Mouse (Mus musculus) embryonic facial prominence, embryonic 10.5 days (tissue): ENCODE results near the gene Otx2. TPM values are rescaled to one million over a fixed set of nuclear protein-coding genes. Genes with fewer than 3 reads are reported as not detected.

Source experiments
- DNase-seq: peaks from one replicate; pipeline ENCODE4 v3.0.0-alpha.2; 2017; ENCODE audit warnings: low spot score
- H3K27ac ChIP-seq: fragments of 300-500 bp; sonication (generic); replicated peaks from 2 replicates; pipeline ENCODE4 v1.5.1; 2016; ENCODE audit warnings: mild to moderate bottlenecking
- H3K27me3 ChIP-seq: fragments of 300-500 bp; sonication (generic); replicated peaks from 2 replicates; pipeline ENCODE4 v1.6.1; 2016; ENCODE audit warnings: low read depth, mild to moderate bottlenecking; ENCODE audit not compliant: poor library complexity, severe bottlenecking
- H3K36me3 ChIP-seq: fragments of 300-500 bp; sonication (generic); replicated peaks from 2 replicates; pipeline ENCODE4 v1.6.1; 2016; ENCODE audit warnings: mild to moderate bottlenecking, moderate library complexity
- H3K4me1 ChIP-seq: fragments of 300-500 bp; sonication (generic); 2 replicates; pipeline ENCODE4 v1.6.1; 2016
- H3K4me3 ChIP-seq: fragments of 300-500 bp; sonication (generic); 2 replicates; pipeline ENCODE4 v1.5.1; 2016; ENCODE audit warnings: mild to moderate bottlenecking, moderate library complexity
- H3K9me3 ChIP-seq: fragments of 300-500 bp; sonication (generic); 2 replicates; pipeline ENCODE4 v1.6.1; 2016; ENCODE audit warnings: mild to moderate bottlenecking
- WGBS: fragments of 180-500 bp; shearing (Covaris S2); methylation state at CpG from one replicate; pipeline ENCODE4 v1.1.7; 2016; 5-methylcytosine and 5-hydroxymethylcytosine counted together
- polyA plus RNA-seq: library from polyadenylated mRNA; unstranded; fragments of >200 nt; fragmentation: Nextera tagmentation; extraction: Ambion mirVana; gene quantifications from 2 replicates; pipeline ENCODE4 v1.2.1, GENCODE M21; 2016

Otx2 gene
- polyA plus RNA-seq, 1 experiment from 2014 or later: 15.2 TPM

DNA sequence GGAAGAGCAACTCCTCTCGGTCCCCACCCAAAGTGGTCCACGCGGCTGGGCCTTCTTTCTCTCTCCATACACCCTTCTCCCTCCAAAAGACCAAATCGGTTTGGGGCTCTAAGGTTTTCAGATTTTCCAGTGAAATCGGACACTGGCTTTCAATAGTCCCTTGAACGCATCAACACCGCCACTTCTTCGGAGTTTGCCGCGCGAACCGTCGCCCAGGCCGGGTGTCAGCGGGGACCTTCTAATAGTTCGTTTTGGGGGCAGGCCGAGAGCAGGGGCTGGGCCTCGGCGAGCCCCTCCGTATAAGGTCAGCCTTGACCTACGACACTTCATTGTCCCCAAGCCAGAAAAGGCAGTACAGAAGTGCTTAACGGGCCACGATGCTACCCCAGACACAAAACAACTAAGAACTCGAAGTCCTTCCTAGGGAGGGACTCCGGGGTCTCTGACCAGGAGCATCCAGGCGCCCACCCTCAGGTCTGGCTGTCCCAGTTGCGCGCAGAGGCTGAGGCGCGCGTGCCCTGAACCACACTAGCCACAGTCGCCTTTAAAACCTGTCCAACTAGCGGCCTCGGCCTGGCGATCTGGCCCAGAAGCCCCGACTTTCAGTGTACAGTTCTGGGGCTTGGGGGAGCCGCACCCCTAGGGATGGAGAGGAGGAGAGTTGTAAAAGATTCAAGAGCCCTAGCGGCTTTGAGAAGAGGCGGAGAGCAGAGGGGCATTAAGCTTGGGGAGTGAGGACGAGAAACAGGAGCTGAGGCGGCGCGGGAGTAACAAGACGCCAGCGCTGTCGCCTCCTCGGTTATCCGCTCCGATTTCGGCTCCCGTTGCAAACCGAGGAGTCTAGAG lies 7.6 kb downstream of the Otx2 start:
- DNase-seq: peak; percentile 74
- under 1% methylated on average over 52 of the region's 52 CpGs for WGBS
- H3K4me3 ChIP-seq: peak overlapping the region; percentile 54
- peak overlapping the region; percentile 81 for H3K27ac ChIP-seq
- peaks cover 100% of the 10 kb centered on the region for H3K27me3 ChIP-seq
- no peaks in the 10 kb centered on the region for H3K9me3 ChIP-seq
- H3K36me3 ChIP-seq: no peaks in the 10 kb centered on the region
- peaks cover 37% of the 10 kb centered on the region for H3K4me1 ChIP-seq

DNA sequence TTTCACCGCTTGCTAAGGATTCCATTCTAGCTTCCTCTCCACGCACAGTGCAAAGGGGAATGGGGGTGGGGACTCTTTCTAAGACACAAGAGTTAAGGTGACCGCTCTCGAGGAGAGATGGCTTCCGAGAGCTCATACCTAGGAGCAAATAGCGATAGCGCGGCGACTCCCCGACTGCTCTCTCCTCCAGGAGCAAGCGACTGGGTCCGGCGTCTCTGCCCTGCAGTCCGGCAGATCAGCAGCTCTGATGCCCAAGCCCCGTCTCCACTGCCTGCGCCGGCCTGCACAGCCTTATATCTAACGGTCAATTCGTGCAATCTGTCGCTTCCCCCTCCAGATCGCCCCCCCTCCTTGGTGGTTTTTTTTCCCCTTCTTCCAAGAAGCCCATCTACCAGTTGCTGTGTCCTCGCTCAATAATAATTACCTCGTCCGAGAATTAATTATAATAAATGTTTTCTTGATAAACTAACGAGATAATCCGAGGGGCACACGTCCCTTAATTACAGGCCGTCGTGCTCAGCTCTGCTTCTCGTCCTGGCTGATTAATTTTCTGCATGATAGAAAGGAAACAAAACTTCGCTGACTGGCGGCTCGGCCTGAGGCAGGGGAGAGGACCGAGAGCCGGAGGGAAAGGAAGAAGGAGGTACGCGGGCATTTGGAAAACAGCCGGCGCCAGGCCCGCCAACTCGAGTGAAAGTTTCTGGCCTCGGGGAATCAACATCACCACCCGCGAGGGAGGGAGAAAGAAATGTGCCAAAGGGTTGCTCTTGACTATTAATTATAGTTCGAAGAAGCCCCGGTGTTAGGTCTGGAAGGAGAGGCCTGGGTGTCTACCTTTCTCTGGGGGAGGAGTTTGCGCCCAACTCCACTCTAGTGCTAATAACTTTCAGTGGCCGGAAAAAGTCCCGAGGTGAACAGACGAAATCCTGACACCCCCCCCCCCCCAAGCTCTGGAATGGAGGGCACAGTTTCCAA lies 8.5 kb downstream of the Otx2 start:
- Histone ChIP-seq H3K27me3 (peaks cover 100% of the 10 kb centered on the region), H3K9me3 (no peaks in the 10 kb centered on the region), H3K4me3 (peak overlapping the region; percentile 54), H3K27ac (peak overlapping the region; percentile 81), H3K36me3 (no peaks in the 10 kb centered on the region), H3K4me1 (peaks cover 37% of the 10 kb centered on the region)
- DNase-seq: peak; percentile 79
- WGBS: under 1% methylated on average over 50 of the region's 50 CpGs

DNA sequence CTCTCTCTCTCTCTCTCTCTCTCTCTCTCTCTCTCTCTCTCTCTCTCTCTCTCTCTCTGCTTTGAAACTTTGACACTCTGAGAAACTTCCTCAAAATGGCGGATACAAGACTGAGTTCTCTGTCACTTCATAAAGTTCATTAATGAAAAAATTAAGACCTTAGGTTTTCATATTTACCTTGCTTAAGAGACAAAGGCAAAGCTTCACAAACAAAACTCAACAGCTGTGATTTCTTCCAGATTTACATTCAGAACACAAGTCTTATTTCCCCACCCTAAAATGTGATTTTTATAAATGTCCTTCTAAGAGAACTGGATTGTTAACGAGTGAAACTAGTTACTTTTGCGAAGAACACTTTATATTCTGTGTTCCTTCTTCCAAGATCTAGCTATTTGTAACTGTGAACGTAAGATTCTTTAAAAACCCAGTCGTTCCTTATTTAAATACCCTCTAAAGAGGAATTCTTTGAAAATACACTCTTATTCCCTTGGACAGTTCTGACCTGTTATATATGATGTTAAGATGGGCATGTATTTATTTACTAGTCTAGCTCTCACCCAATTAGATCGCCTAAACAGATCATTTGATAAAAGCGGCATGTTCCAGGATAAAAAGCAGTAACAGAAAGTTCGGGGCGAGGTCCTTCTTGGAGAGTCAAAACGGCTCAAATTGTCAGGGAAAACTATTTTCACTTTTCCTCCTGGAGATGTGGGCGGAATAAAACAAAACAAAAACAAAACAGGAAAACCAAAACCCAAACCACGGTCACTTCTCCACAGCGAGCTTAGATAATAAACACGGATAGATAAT lies 9.4 kb downstream of the Otx2 start:
- H3K36me3 ChIP-seq: no peaks in the 10 kb centered on the region
- H3K4me1 ChIP-seq: peaks cover 37% of the 10 kb centered on the region
- H3K27me3 ChIP-seq: peaks cover 100% of the 10 kb centered on the region
- H3K4me3 ChIP-seq: peak overlapping the region; percentile 54
- H3K27ac ChIP-seq: peak overlapping the region; percentile 81
- 2% methylated on average over 14 of the region's 14 CpGs for WGBS
- H3K9me3 ChIP-seq: no peaks in the 10 kb centered on the region
- no peak for DNase-seq

DNA sequence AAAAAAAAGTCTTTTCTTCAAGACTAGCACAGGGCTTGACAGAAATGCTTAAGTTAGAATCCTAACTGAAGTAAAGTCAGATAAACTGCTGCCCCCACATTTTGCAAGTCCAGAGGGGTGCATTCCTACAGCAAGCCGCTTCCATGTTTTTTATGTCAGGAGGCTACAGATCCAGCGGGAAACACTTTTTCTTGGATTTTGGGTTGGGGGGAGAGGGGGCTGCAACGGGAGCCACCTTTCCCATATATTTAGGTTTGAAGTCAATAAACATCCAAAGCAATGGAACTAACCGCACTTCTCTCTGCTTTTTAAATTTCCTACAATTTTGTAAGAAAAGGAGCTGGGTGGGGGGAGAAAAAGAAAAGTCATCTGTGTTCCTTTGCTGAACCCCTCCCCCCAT lies 10.1 kb downstream of the Otx2 start:
- Histone ChIP-seq H3K9me3 (no peaks in the 10 kb centered on the region), H3K36me3 (no peaks in the 10 kb centered on the region), H3K4me1 (peaks cover 33% of the 10 kb centered on the region), H3K27me3 (peaks cover 100% of the 10 kb centered on the region), H3K27ac (peak overlapping the region; percentile 54), H3K4me3 (peak overlapping the region; percentile 54)
- WGBS: 1% methylated on average over 4 of the region's 4 CpGs
- DNase-seq: no peak

DNA sequence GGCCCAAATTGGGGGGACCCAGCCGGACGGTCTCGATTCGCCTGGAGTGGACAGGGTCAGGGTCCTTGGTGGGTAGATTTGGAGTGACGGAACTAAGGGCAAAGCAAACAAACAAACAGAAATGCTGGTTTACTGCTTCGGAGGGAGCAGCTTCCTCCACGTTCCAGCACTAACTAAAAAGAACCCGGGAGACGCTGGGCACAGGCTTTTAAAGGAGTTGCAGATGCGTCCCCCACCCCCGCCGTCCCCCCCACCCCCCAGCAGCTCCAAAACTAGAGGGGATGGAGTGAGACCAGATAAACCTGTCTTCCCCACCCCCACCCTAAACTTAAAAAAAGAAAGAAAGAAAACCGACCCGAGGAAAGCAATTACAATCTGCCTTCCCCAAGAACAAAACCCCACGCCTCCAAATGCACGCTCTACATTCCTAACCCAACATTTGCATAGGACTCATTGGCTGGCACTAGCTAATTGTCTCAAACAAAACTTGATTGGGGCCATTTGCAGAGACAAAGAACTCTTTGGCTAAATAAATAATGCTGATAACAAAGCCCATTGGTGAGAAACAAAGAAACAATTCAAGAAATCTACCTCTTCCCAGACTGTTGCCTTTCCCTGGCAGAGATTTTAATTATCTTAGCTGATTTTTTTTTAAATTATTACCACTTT lies 10.9 kb downstream of the Otx2 start:
- DNase-seq: no peak
- H3K36me3 ChIP-seq: no peaks in the 10 kb centered on the region
- peak overlapping the region; percentile 70 for H3K27ac ChIP-seq

DNA sequence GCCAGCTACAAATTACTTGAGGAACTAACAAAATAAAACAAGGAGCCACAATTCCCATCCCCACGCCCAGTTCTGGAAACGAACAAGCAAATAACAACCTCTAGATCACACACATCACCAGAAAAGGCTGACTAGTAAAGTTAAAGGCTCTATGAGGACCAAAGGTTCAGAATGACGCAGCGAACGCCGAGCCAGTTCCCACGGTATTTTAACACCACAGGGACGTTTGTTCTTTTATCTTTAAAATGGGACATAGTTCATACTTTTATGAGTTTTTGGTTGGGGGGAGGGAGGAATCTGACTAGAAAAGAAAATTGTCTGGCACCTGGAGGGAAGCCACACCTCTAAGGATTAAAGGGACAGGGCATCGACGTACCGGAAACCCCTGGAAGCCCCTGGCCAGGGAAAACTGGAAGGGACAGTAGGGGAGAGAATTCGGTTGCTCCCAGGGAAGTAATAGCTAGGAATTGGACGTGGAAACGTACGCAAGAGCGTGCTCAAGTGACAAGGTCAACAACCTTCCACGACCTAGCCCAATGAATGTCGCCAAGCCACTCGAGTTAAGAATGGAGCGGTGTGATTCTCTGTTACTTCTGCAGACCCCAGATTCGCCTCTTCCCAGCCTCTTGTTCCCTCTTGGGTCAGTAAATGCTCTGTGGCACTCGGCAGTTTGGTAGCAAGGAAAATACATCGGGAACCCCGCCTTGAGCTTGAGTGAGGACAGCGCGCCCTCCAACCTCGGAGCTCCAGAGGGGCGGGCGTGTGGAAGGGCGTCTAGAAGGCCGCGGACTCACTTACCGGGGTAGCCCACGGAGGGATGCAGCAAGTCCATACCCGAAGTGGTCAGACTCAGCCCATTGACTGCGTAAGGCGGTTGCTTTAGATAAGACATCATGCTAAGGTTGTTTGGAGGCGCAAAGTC lies 11.7 kb downstream of the Otx2 start:
- peak overlapping the region; percentile 54 for H3K4me3 ChIP-seq
- H3K9me3 ChIP-seq: no peaks in the 10 kb centered on the region
- peak; percentile 51 for DNase-seq
- peaks cover 27% of the 10 kb centered on the region for H3K4me1 ChIP-seq
- peak overlapping the region; percentile 70 for H3K27ac ChIP-seq
- WGBS: 7% methylated on average over 38 of the region's 38 CpGs
- no peaks in the 10 kb centered on the region for H3K36me3 ChIP-seq
- peaks cover 100% of the 10 kb centered on the region for H3K27me3 ChIP-seq

More for the DNA sequence above, 10.9 kb downstream of the Otx2 start:
- WGBS: 2% methylated on average over 16 of the region's 16 CpGs
- H3K27me3 ChIP-seq: peaks cover 100% of the 10 kb centered on the region
- H3K4me1 ChIP-seq: peaks cover 27% of the 10 kb centered on the region
- H3K4me3 ChIP-seq: peak overlapping the region; percentile 54
- no peaks in the 10 kb centered on the region for H3K9me3 ChIP-seq

DNA sequence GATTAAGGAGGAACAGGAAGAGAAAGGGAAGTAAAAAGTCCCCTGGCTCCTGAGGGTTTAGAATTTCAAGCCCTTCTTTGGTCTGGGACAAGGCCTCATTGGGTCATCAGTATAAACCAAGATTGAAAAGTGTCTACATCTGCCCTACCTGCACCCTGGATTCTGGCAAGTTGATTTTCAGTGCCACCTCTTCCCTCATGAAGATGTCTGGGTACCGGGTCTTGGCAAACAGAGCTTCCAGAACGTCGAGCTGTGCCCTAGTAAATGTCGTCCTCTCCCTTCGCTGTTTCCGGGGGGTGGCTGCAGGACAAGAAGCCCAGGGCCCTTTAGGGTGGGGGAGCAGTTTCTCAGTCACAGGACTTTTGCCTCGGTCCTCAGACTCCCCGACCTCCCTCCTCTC lies 12.5 kb downstream of the Otx2 start:
- 34% methylated on average over 8 of the region's 8 CpGs for WGBS
- DNase-seq: no peak
- peaks cover 24% of the 10 kb centered on the region for H3K4me1 ChIP-seq
- H3K27me3 ChIP-seq: peaks cover 100% of the 10 kb centered on the region
- peak overlapping the region; percentile 54 for H3K4me3 ChIP-seq
- no peaks in the 10 kb centered on the region for H3K9me3 ChIP-seq
- H3K36me3 ChIP-seq: no peaks in the 10 kb centered on the region
- no peak overlapping the region for H3K27ac ChIP-seq

DNA sequence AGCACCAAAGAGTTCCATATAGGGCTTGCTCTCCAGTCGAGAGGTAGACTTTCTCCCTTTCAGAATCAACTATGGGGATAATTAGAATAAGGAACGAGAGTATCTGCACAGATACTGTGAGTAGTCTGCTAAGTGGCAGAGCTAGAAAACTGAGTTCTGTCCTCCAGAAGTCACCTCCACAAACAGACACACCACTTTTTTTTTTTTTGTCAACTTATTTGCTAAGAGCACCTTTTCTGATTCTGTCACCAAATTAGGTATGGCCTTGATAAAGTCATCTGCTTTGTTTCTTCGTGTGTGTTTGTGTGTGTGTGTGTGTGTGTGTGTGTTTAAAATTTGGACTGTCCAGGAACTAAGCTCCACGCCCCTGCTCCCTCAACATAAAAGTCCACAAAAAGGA lies 13.0 kb downstream of the Otx2 start:
- H3K4me3 ChIP-seq: peak overlapping the region; percentile 54; the same call in 1 of the 2 replicates
- H3K27ac ChIP-seq: no peak overlapping the region
- no peaks in the 10 kb centered on the region for H3K9me3 ChIP-seq
- H3K4me1 ChIP-seq: peaks cover 21% of the 10 kb centered on the region
- no peaks in the 10 kb centered on the region for H3K36me3 ChIP-seq
- no peak for DNase-seq
- peaks cover 100% of the 10 kb centered on the region for H3K27me3 ChIP-seq
- 74% methylated on average over 4 of the region's 4 CpGs for WGBS

DNA sequence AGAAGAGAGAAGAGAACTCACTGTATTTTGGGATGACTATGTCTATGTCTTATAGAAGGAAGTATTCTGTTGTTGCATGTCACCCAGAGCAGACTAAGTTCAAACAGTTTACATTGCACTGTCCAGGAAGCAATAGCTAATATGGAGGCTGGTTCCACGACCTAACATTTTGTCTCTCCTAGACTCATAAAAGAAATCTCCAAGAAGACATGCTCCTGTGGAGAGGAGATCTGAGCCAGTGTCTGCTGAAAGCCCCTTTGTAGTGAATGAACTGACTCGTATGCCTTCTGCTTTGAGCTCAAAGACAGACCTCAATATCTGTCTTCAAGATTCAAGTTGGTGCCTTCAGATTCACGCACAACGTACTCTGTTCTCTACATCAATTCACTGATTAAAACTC lies 14.0 kb downstream of the Otx2 start:
- Histone ChIP-seq H3K27ac (no peak overlapping the region), H3K4me3 (no peak overlapping the region)

DNA sequence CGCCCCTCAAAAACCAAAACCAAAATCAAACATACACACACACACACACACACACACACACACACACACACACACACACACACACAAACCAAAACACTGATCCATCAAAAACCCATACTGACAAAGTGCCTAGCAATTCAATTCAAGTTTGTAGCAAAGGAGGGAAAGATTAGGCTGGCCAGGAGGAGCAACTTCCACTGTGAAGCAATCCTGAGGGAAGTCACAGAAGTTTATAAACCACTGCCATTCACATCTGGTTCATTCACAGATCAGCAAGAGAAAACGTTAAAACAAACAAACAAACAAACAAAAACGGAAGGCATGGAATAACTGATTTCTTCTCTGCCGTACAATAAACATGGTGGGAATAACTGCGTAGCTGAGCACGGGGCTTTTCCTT lies 16.4 kb downstream of the Otx2 start:
- peaks cover 100% of the 10 kb centered on the region for H3K27me3 ChIP-seq
- DNase-seq: no peak
- H3K36me3 ChIP-seq: no peaks in the 10 kb centered on the region
- WGBS: 75% methylated on average over 6 of the region's 6 CpGs
- H3K9me3 ChIP-seq: no peaks in the 10 kb centered on the region
- H3K4me3 ChIP-seq: no peak overlapping the region
- H3K27ac ChIP-seq: no peak overlapping the region
- H3K4me1 ChIP-seq: peaks cover 21% of the 10 kb centered on the region

More for the DNA sequence above, 14.0 kb downstream of the Otx2 start:
- Histone ChIP-seq H3K4me1 (peaks cover 24% of the 10 kb centered on the region), H3K9me3 (no peaks in the 10 kb centered on the region), H3K36me3 (no peaks in the 10 kb centered on the region), H3K27me3 (peaks cover 100% of the 10 kb centered on the region)
- no peak for DNase-seq
- 76% methylated on average over 4 of the region's 4 CpGs for WGBS

DNA sequence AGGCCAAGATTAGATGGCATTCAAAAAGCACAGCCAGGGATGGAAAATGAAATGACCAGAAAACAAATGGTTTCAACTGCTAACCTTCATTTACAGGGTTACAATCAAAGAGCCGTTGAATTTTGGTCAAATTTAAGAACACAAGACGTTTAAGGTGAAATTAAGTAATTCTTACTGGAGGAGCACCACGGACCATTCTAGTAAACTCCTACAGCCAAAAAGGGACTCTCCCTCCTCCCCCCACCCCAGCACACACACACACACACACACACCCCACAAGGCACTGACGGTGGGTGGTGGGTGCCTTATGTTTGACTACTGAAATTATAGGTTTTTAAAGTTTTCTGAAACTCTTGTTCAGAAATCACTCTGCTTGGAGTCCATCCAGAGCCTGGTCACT lies 16.9 kb downstream of the Otx2 start:
- H3K27ac ChIP-seq: no peak overlapping the region
- 54% methylated on average over 4 of the region's 4 CpGs for WGBS

More for the DNA sequence above, 16.9 kb downstream of the Otx2 start:
- peaks cover 22% of the 10 kb centered on the region for H3K4me1 ChIP-seq
- no peak for DNase-seq
- H3K27me3 ChIP-seq: peaks cover 100% of the 10 kb centered on the region
- no peaks in the 10 kb centered on the region for H3K9me3 ChIP-seq
- H3K4me3 ChIP-seq: no peak overlapping the region
- H3K36me3 ChIP-seq: no peaks in the 10 kb centered on the region
